Mouse (Mus musculus) hindbrain, postnatal 0 days (tissue): ENCODE data around the gene Mrgprh. TPM values are rescaled to one million over a fixed set of nuclear protein-coding genes. Genes with fewer than 3 reads are reported as not detected.

Experiments
- ATAC-seq: fragments of 200-750 bp; cut with Nextera tagmentation; 2 replicates; pipeline ENCODE4 v1.8.0; 2017; ENCODE audit warnings: mild to moderate bottlenecking, moderate TSS enrichment, moderate library complexity
- DNase-seq: peaks from one replicate; pipeline ENCODE4 v3.0.0-alpha.2; 2015; ENCODE audit warnings: low spot score
- H3K27ac ChIP-seq: fragments of 300-500 bp; sonication (generic); 2 replicates; pipeline ENCODE4 v1.5.1; 2014; ENCODE audit warnings: mild to moderate bottlenecking
- H3K27me3 ChIP-seq: fragments of 300-500 bp; sonication (generic); 2 replicates; pipeline ENCODE4 v1.6.1; 2014; ENCODE audit warnings: low read length, mixed read lengths; ENCODE audit not compliant: insufficient read depth
- H3K36me3 ChIP-seq: fragments of 300-500 bp; sonication (generic); 2 replicates; pipeline ENCODE4 v1.6.1; 2014; ENCODE audit warnings: low read length, mixed read lengths; ENCODE audit not compliant: insufficient read depth
- H3K4me1 ChIP-seq: fragments of 300-500 bp; sonication (generic); 2 replicates; pipeline ENCODE4 v1.6.1; 2014; ENCODE audit warnings: antibody characterized with exemption, low read length, mixed read lengths; ENCODE audit not compliant: insufficient read depth
- H3K4me2 ChIP-seq: fragments of 300-500 bp; sonication (generic); 2 replicates; pipeline ENCODE4 v1.6.1; 2014; ENCODE audit warnings: low read depth, mild to moderate bottlenecking, low read length, moderate library complexity, mixed read lengths
- H3K4me3 ChIP-seq: fragments of 300-500 bp; sonication (generic); 2 replicates; pipeline ENCODE4 v1.5.1; 2014; ENCODE audit warnings: low read length
- H3K9ac ChIP-seq: fragments of 300-500 bp; sonication (generic); replicated peaks from 2 replicates; pipeline ENCODE4 v1.6.1; 2014; ENCODE audit warnings: mild to moderate bottlenecking, low read length, moderate library complexity, mixed read lengths
- H3K9me3 ChIP-seq: fragments of 300-500 bp; sonication (generic); 2 replicates; pipeline ENCODE4 v1.6.1; 2016; ENCODE audit warnings: low read length, mixed read lengths
- CTCF ChIP-seq: IDR thresholded peaks from 2 replicates; pipeline ENCODE4 v1.5.1; 2016; ENCODE audit warnings: antibody characterized with exemption, control low read depth, low read depth
- WGBS: fragments of 180-500 bp; shearing (Covaris S2); extraction: QIAGEN DNeasy Blood & Tissue Kit; methylation state at CpG from one replicate; pipeline ENCODE4 v1.1.7; 2014; 5-methylcytosine and 5-hydroxymethylcytosine counted together
- polyA plus RNA-seq: library from polyadenylated mRNA; unstranded; fragments of >200 nt; fragmentation: Nextera tagmentation; extraction: Ambion mirVana; gene quantifications from 2 replicates; pipeline ENCODE4 v1.2.1, GENCODE M21; 2015
- total RNA-seq: library from RNA; depleted of rRNA; stranded (reverse); fragments of >200 nt; gene quantifications from 2 replicates; pipeline ENCODE4 v1.2.3, GENCODE M21; 2014

Gene Mrgprh
- total and polyA plus RNA-seq, 2 experiments from 2014 or later = not detected

- Histone ChIP-seq H3K4me1 (no peaks in the 10 kb centered on the region), H3K4me3 (no peak overlapping the region), H3K9me3 (no peaks in the 10 kb centered on the region), H3K27me3 (no peaks in the 10 kb centered on the region), H3K9ac (no peak overlapping the region), H3K36me3 (no peaks in the 10 kb centered on the region), H3K27ac (no peak overlapping the region), H3K4me2 (no peak overlapping the region)
- 79% methylated on average over 10 of the region's 10 CpGs for WGBS
- ATAC-seq = no peak
- DNase-seq = no peak
- TF ChIP-seq CTCF = no peak
Observed at GRCm38 (mm10) chr17:12866853-12867252, 9.0 kb upstream of the Mrgprh start.

GRCm38 (mm10) chr17:12868043-12868442 is 7.8 kb upstream of the Mrgprh start, which contains the start of gene Mas1:
Gene Mas1 (minus strand): TSS chr17:12868143.
- Histone ChIP-seq H3K4me3 (no peak within 1 kb of the TSS), H3K9me3 (no peaks in the 10 kb centered on the region), H3K4me1 (no peaks in the 10 kb centered on the region), H3K27me3 (no peaks in the 10 kb centered on the region), H3K4me2 (no peak within 1 kb of the TSS), H3K27ac (no peak within 1 kb of the TSS), H3K9ac (no peak within 1 kb of the TSS), H3K36me3 (no peaks in the 10 kb centered on the region)
- no peak for ATAC-seq
- TF ChIP-seq CTCF = no peak
- WGBS = 65% methylated on average over 2 of the region's 2 CpGs
- no peak for DNase-seq

GRCm38 (mm10) chr17:12868640-12869039 is 7.2 kb upstream of the Mrgprh start:
- Histone ChIP-seq H3K36me3 (no peaks in the 10 kb centered on the region), H3K9ac (no peak overlapping the region), H3K27me3 (no peaks in the 10 kb centered on the region), H3K27ac (no peak overlapping the region), H3K4me2 (no peak overlapping the region), H3K9me3 (no peaks in the 10 kb centered on the region), H3K4me3 (no peak overlapping the region), H3K4me1 (no peaks in the 10 kb centered on the region)
- DNase-seq = no peak
- no peak for TF ChIP-seq CTCF
- ATAC-seq = no peak
- 46% methylated on average over 4 of the region's 4 CpGs for WGBS

GRCm38 (mm10) chr17:12872275-12873028 is 3.4 kb upstream of the Mrgprh start:
- Histone ChIP-seq H3K9me3 (no peaks in the 10 kb centered on the region), H3K4me1 (no peaks in the 10 kb centered on the region), H3K27ac (no peak overlapping the region), H3K4me2 (no peak overlapping the region), H3K4me3 (no peak overlapping the region), H3K9ac (no peak overlapping the region), H3K36me3 (no peaks in the 10 kb centered on the region), H3K27me3 (no peaks in the 10 kb centered on the region)
- DNase-seq (peak; percentile 18), ATAC-seq (no peak)
- 56% methylated on average over 16 of the region's 16 CpGs for whole genome bisulfite sequencing
- no peak for TF ChIP-seq CTCF

GRCm38 (mm10) chr17:12880178-12880577 is 4.3 kb downstream of the Mrgprh start:
- peak; percentile 85 for TF ChIP-seq CTCF
- WGBS = 4% methylated on average over 14 of the region's 14 CpGs
- no peaks in the 10 kb centered on the region for H3K4me1 ChIP-seq
- ATAC-seq (peak; percentile 85), DNase-seq (peak; percentile 93)
- H3K4me2 ChIP-seq = peak overlapping the region; percentile 49
- peak overlapping the region; percentile 16; the same call in 1 of the 2 replicates for H3K4me3 ChIP-seq
- H3K36me3 ChIP-seq = no peaks in the 10 kb centered on the region
- H3K9me3 ChIP-seq = no peaks in the 10 kb centered on the region
- H3K9ac ChIP-seq = no peak overlapping the region; the same call in 1 of the 2 replicates
- H3K27me3 ChIP-seq = no peaks in the 10 kb centered on the region
- H3K27ac ChIP-seq = no peak overlapping the region

GRCm38 (mm10) chr17:12881216-12881615 is 5.4 kb downstream of the Mrgprh start:
- 75% methylated on average over 1 of the region's 1 CpGs for WGBS
- no peak overlapping the region for H3K9ac ChIP-seq
- no peak for TF ChIP-seq CTCF
- ATAC-seq (no peak), DNase-seq (no peak)
- H3K4me2 ChIP-seq = no peak overlapping the region
- no peaks in the 10 kb centered on the region for H3K4me1 ChIP-seq
- H3K9me3 ChIP-seq = no peaks in the 10 kb centered on the region
- no peaks in the 10 kb centered on the region for H3K27me3 ChIP-seq
- H3K4me3 ChIP-seq = no peak overlapping the region
- H3K27ac ChIP-seq = no peak overlapping the region
- no peaks in the 10 kb centered on the region for H3K36me3 ChIP-seq

GRCm38 (mm10) chr17:12886620-12887019 is 10.8 kb downstream of the Mrgprh start:
- Histone ChIP-seq H3K9ac (no peak overlapping the region), H3K36me3 (no peaks in the 10 kb centered on the region), H3K9me3 (no peaks in the 10 kb centered on the region), H3K27me3 (no peaks in the 10 kb centered on the region), H3K27ac (no peak overlapping the region), H3K4me2 (no peak overlapping the region), H3K4me3 (no peak overlapping the region), H3K4me1 (no peaks in the 10 kb centered on the region)
- ATAC-seq = no peak
- DNase-seq = no peak
- WGBS = 45% methylated on average over 6 of the region's 6 CpGs
- no peak for TF ChIP-seq CTCF
